Mouse (Mus musculus) small intestine, adult 2 months (tissue): ENCODE measurements around the gene P4ha2.

ENCODE experiments used
- CTCF ChIP-seq: fragments of 200-500 bp; IDR thresholded peaks from 2 replicates; pipeline ENCODE4 v1.5.1; 2012; ENCODE audit warnings: low read depth, mild to moderate bottlenecking, control low read depth, inconsistent platforms, low read length, moderate library complexity, mixed read lengths; ENCODE audit not compliant: insufficient replicate concordance, insufficient read length; ENCODE audit errors: extremely low read depth
- POLR2A ChIP-seq: fragments of 200-500 bp; IDR thresholded peaks from 2 replicates; pipeline ENCODE4 v1.6.1; 2012; ENCODE audit warnings: low read depth, mild to moderate bottlenecking, control low read depth, inconsistent platforms, low read length, moderate library complexity

- TF ChIP-seq CTCF = no peak
- TF ChIP-seq POLR2A = no peak
These were observed 9.0 kb downstream of the P4ha2 start for GRCm38 (mm10) chr11:54108894-54109293.
